Mouse (Mus musculus) liver, adult 2 months (tissue): ENCODE data around the gene Liph.

Experiments used
- CTCF ChIP-seq: fragments of 200-500 bp; IDR thresholded peaks from 2 replicates; pipeline ENCODE4 v1.5.1; 2011; ENCODE audit warnings: low read depth, low read length, control low read depth
- POLR2A ChIP-seq: fragments of 200-500 bp; IDR thresholded peaks from 2 replicates; pipeline ENCODE4 v1.6.1; 2011; ENCODE audit warnings: low read length, control low read depth; ENCODE audit not compliant: insufficient read depth; ENCODE audit errors: extremely low read depth

GRCm38 (mm10) chr16:21977347-21977746, 18.1 kb downstream of the Liph start:
- no peak for TF ChIP-seq CTCF
- TF ChIP-seq POLR2A = no peak
